Mouse (Mus musculus) midbrain, embryonic 16.5 days (tissue): ENCODE measurements around the gene Carm1. TPM values are rescaled to one million over a fixed set of nuclear protein-coding genes. Genes with fewer than 3 reads are reported as not detected.

ENCODE experiments used
- ATAC-seq: fragments of 200-750 bp; cut with Nextera tagmentation; 2 replicates; pipeline ENCODE4 v1.8.0; 2017; ENCODE audit warnings: moderate TSS enrichment
- H3K27ac ChIP-seq: fragments of 300-500 bp; sonication (generic); 2 replicates; pipeline ENCODE4 v1.5.1; 2014; ENCODE audit warnings: mild to moderate bottlenecking, low read length, mixed read lengths
- H3K27me3 ChIP-seq: fragments of 300-500 bp; sonication (generic); 2 replicates; pipeline ENCODE4 v1.6.1; 2014; ENCODE audit warnings: low read depth, low read length, mixed read lengths; ENCODE audit not compliant: control insufficient read depth, insufficient read depth
- H3K36me3 ChIP-seq: fragments of 300-500 bp; sonication (generic); 2 replicates; pipeline ENCODE4 v1.6.1; 2014; ENCODE audit warnings: mild to moderate bottlenecking, low read length, moderate library complexity, mixed read lengths; ENCODE audit not compliant: control insufficient read depth, insufficient read depth
- H3K4me1 ChIP-seq: fragments of 300-500 bp; sonication (generic); 2 replicates; pipeline ENCODE4 v1.6.1; 2014; ENCODE audit warnings: mild to moderate bottlenecking, low read length, mixed read lengths; ENCODE audit not compliant: control insufficient read depth, insufficient read depth
- H3K4me2 ChIP-seq: fragments of 300-500 bp; sonication (generic); 2 replicates; pipeline ENCODE4 v1.6.1; 2014; ENCODE audit warnings: mild to moderate bottlenecking, low read length, mixed read lengths
- H3K4me3 ChIP-seq: fragments of 300-500 bp; sonication (generic); 2 replicates; pipeline ENCODE4 v1.5.1; 2014; ENCODE audit warnings: low read depth, mild to moderate bottlenecking, low read length, moderate library complexity, mixed read lengths
- H3K9ac ChIP-seq: fragments of 300-500 bp; sonication (generic); 2 replicates; pipeline ENCODE4 v1.6.1; 2014; ENCODE audit warnings: low read depth, low read length, mixed read lengths
- H3K9me3 ChIP-seq: fragments of 300-500 bp; sonication (generic); replicated peaks from 2 replicates; pipeline ENCODE4 v1.6.1; 2014; ENCODE audit warnings: mild to moderate bottlenecking, low read length, mixed read lengths; ENCODE audit not compliant: control insufficient read depth, poor library complexity, severe bottlenecking
- WGBS: fragments of 180-500 bp; shearing (Covaris S2); extraction: QIAGEN DNeasy Blood & Tissue Kit; methylation state at CpG from one replicate; pipeline ENCODE4 v1.1.7; 2014; 5-methylcytosine and 5-hydroxymethylcytosine counted together
- polyA plus RNA-seq: library from polyadenylated mRNA; unstranded; fragments of >200 nt; fragmentation: Nextera tagmentation; extraction: Ambion mirVana; gene quantifications from 2 replicates; pipeline ENCODE4 v1.2.1, GENCODE M21; 2015

Gene Carm1
- polyA plus RNA-seq, result 22.5 and 27.4 TPM in 2 replicates

DNA sequence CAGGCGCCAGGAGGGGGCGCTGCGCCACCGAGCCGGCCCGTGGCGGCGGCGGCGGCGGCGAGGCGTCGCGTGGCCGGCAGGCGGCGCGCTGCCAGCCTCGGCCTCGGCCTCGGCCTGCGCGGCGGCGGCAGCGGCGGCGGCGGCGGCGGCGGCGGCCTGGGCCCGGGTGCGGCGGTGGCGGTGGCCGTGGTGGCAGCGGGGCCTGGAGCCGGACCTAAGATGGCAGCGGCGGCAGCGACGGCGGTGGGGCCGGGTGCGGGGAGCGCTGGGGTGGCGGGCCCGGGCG is at the start of gene Carm1:
Carm1 (plus strand) TSS at position 106 of the 286 bp plus-strand sequence.
- Histone ChIP-seq H3K9me3 (no peaks in the 10 kb centered on the region), H3K27ac (peak within 1 kb of the TSS; percentile 98), H3K4me3 (peak within 1 kb of the TSS; percentile 46), H3K9ac (peak within 1 kb of the TSS; percentile 93), H3K4me2 (peak within 1 kb of the TSS; percentile 89), H3K27me3 (no peaks in the 10 kb centered on the region), H3K36me3 (peaks cover 5% of the 10 kb centered on the region), H3K4me1 (peaks cover 16% of the 10 kb centered on the region)
- under 1% methylated on average over 43 of the region's 52 CpGs for WGBS
- ATAC-seq, result peak; percentile 54

DNA sequence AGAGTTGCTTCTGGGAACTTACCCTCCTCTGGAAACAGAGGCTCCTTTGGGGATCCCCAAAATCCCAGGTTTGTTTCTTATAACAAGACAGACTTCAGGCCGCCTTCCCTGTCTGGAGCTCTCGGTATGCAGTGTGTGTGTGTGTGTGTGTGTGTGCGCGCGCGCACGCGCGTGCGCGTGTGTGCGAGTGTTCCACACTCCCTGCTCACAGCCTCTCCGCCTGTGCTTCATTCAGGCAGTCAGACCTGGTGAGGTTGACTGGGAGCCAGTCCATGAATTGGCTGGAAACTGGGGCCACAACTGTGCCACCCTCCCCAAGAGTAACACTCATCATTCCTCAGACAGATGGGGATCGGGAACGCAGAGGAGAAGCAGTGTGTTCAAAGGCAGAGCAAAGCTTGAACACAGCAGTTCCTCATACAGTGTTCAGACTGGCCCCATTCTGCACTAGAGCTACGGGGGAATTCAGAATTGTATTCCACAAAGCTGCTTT is 49.6 kb upstream of the Carm1 start:
- no peak overlapping the region for H3K9ac ChIP-seq
- ATAC-seq, result no peak
- H3K4me1 ChIP-seq, result no peaks in the 10 kb centered on the region
- 93% methylated on average over 16 of the region's 16 CpGs for WGBS
- no peak overlapping the region for H3K4me3 ChIP-seq
- H3K27me3 ChIP-seq, result no peaks in the 10 kb centered on the region
- H3K9me3 ChIP-seq, result no peaks in the 10 kb centered on the region
- peaks cover 12% of the 10 kb centered on the region for H3K36me3 ChIP-seq
- no peak overlapping the region for H3K4me2 ChIP-seq
- no peak overlapping the region for H3K27ac ChIP-seq

GRCm38 (mm10) chr9:21497664-21498063 is 49.0 kb upstream of the Carm1 start:
- no peaks in the 10 kb centered on the region for H3K4me1 ChIP-seq
- no peaks in the 10 kb centered on the region for H3K9me3 ChIP-seq
- ATAC-seq, result no peak
- no peak overlapping the region for H3K4me3 ChIP-seq
- 94% methylated on average over 2 of the region's 2 CpGs for WGBS
- no peak overlapping the region for H3K9ac ChIP-seq
- H3K27me3 ChIP-seq, result no peaks in the 10 kb centered on the region
- H3K36me3 ChIP-seq, result peaks cover 12% of the 10 kb centered on the region
- no peak overlapping the region for H3K27ac ChIP-seq
- H3K4me2 ChIP-seq, result no peak overlapping the region

- H3K36me3 ChIP-seq, result peaks cover 17% of the 10 kb centered on the region
- H3K9me3 ChIP-seq, result no peaks in the 10 kb centered on the region
- H3K9ac ChIP-seq, result no peak overlapping the region
- no peaks in the 10 kb centered on the region for H3K27me3 ChIP-seq
- H3K4me3 ChIP-seq, result no peak overlapping the region
- no peak overlapping the region for H3K4me2 ChIP-seq
- WGBS, result 86% methylated on average over 12 of the region's 12 CpGs
- no peaks in the 10 kb centered on the region for H3K4me1 ChIP-seq
- H3K27ac ChIP-seq, result no peak overlapping the region
- ATAC-seq, result no peak
Observed at GRCm38 (mm10) chr9:21498284-21498902, 48.3 kb upstream of the Carm1 start.

DNA sequence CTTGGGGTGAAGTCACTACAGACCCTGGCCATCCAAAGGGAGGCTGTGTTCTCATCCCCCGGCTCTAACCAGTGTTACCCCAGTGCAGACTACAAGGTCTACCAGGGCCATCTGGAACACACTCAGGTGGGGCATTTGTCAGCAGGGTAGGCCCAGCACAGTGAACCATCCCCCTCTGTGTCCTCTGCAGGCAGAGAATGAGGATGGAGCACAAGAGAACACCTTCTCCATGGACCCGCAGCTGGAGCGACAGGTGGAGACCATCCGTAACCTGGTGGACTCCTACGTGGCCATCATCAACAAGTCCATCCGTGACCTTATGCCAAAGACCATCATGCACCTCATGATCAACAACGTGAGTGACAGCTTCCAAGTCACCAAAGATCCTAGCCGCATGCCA is 43.3 kb upstream of the Carm1 start:
- no peak overlapping the region for H3K4me3 ChIP-seq
- H3K4me2 ChIP-seq, result no peak overlapping the region
- no peak overlapping the region for H3K9ac ChIP-seq
- H3K9me3 ChIP-seq, result no peaks in the 10 kb centered on the region
- H3K36me3 ChIP-seq, result peaks cover 44% of the 10 kb centered on the region
- no peaks in the 10 kb centered on the region for H3K4me1 ChIP-seq
- H3K27me3 ChIP-seq, result no peaks in the 10 kb centered on the region
- 94% methylated on average over 8 of the region's 8 CpGs for WGBS
- ATAC-seq, result no peak
- H3K27ac ChIP-seq, result no peak overlapping the region

DNA sequence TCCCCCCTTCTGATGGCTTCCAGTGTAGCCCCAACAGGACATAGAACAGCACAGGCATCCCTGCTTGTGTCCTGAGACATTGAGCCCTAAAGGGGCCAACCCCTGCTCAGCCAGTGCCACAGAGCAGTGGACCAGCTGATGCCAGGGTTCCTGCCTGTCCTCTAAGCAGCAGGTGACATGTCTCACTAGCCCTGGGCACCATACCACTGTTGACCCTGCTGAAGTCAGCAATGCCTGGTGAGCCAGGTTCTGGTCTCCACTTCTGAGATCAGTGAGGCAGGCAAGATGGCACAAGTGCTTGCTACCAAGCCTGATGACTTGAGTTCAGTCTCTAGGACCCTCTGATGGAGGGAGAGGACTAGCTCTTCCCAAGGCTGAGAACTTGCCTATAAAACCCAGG is 40.9 kb upstream of the Carm1 start:
- H3K9ac ChIP-seq, result no peak overlapping the region
- no peak overlapping the region for H3K27ac ChIP-seq
- H3K9me3 ChIP-seq, result no peaks in the 10 kb centered on the region
- H3K4me2 ChIP-seq, result no peak overlapping the region
- ATAC-seq, result no peak
- no peaks in the 10 kb centered on the region for H3K27me3 ChIP-seq
- H3K36me3 ChIP-seq, result peaks cover 38% of the 10 kb centered on the region
- H3K4me3 ChIP-seq, result no peak overlapping the region
- H3K4me1 ChIP-seq, result peaks cover 9% of the 10 kb centered on the region

GRCm38 (mm10) chr9:21507753-21508430 is 38.8 kb upstream of the Carm1 start:
- H3K27me3 ChIP-seq, result no peaks in the 10 kb centered on the region
- H3K36me3 ChIP-seq, result peaks cover 35% of the 10 kb centered on the region
- H3K4me2 ChIP-seq, result no peak overlapping the region
- H3K9me3 ChIP-seq, result no peaks in the 10 kb centered on the region
- no peak for ATAC-seq
- H3K27ac ChIP-seq, result no peak overlapping the region
- H3K4me1 ChIP-seq, result peaks cover 13% of the 10 kb centered on the region
- 91% methylated on average over 15 of the region's 15 CpGs for WGBS
- no peak overlapping the region for H3K4me3 ChIP-seq
- no peak overlapping the region for H3K9ac ChIP-seq

DNA sequence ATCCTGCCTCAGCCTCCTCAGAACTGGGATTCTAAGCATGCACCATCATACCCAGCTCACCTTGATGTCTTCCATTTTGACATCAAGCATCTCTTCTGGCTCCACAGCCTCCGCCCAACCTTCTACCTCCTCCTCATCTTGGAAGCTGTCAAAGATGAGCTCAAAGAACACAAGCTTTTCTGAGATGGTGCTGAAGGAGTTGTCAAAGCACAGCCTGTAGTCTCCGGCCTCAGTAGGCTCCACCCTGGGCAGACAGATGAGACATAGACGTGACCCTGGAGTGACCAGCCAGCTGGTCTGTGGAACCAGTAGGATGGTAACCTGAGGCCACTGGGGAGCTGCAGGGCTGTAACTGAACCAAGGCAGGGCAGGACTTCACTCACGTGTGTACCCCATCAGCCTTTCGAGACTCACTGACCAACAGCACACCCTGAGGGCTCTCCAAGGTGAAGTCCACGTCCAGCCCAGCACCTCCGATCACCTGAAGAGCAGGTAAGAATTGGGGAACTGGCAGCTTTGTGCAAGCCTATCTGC is 37.8 kb upstream of the Carm1 start:
- Histone ChIP-seq H3K36me3 (peaks cover 29% of the 10 kb centered on the region), H3K4me3 (peak overlapping the region; percentile 71), H3K27me3 (no peaks in the 10 kb centered on the region), H3K9ac (peak overlapping the region; percentile 76), H3K4me1 (peaks cover 13% of the 10 kb centered on the region), H3K27ac (no peak overlapping the region), H3K9me3 (no peaks in the 10 kb centered on the region), H3K4me2 (peak overlapping the region; percentile 65)
- WGBS, result 89% methylated on average over 7 of the region's 7 CpGs
- no peak for ATAC-seq
